Mouse (Mus musculus) left cerebral cortex, postnatal 25 days (tissue): ENCODE results near the gene Cyp2w1. TPM values are rescaled to one million over a fixed set of nuclear protein-coding genes. Genes with fewer than 3 reads are reported as not detected.

ENCODE experiments used
- DNase-seq, 2 experiments: peaks; one replicate each; pipeline ENCODE4 v3.0.0; 2022; ENCODE audit warnings: low spot score in 2 of 2, mixed read lengths in 1 of 2
- intact Hi-C: fragments of 180-260 bp; cut with DNase I; formaldehyde crosslinking; loops from one replicate; pipeline ENCODE4 v1.15.1; 2025
- total RNA-seq, 2 experiments: library from RNA; stranded (reverse); gene quantifications; 2 replicates each; pipeline ENCODE4 v1.2.3; 2021

Gene Cyp2w1
- total RNA-seq: not detected

DNA sequence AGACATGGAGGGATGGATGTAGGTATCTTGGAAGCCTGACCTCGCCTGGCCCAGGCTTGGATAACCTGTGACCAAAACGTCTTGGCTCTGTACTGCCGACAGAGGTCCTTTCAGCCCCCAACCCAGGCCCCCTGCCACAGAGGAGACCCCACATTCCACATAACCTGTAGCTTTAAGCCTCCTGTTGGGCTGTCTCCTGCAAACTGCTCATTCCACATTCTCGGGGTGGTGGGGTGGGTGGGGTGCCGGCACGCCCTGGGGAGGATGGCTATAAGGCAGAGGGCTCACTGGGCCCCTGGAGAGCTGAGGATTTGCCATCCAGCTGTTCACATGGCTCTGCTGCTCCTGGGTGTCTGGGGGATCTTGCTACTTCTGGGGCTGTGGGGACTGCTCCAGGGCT lies at the start of gene Cyp2w1:
TSS of gene Cyp2w1 (plus strand) at position 301 of the 400 bp plus-strand sequence.
- intact Hi-C loops: loop anchor here (10.0 kb wide), 1 partner anchor 312 kb away; no protein-coding TSS in a partner anchor

DNA sequence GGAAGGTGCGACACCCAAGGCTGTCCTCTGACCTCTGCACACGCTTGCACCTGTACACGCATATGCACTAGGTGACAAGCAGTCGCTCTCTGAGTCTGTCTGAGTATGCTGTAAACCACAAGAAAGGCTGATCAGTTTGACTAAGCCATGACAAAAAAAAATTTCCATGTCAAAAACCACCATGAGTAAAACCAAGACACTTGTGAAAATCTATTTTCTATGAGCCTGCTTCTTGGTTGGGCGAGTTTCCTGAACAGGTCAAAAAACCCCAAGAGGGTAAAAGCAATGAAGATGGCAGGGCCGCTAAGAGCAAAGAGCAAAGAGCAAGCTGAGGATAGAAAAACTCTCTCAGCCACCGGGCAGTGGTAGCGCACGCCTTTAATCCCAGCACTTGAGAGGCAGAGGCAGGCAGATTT lies 48.8 kb upstream of the Cyp2w1 start:
- intact Hi-C loops: no loop called here
- DNase-seq: no peak

More for the DNA sequence above, at the start of gene Cyp2w1:
- no peak for DNase-seq

DNA sequence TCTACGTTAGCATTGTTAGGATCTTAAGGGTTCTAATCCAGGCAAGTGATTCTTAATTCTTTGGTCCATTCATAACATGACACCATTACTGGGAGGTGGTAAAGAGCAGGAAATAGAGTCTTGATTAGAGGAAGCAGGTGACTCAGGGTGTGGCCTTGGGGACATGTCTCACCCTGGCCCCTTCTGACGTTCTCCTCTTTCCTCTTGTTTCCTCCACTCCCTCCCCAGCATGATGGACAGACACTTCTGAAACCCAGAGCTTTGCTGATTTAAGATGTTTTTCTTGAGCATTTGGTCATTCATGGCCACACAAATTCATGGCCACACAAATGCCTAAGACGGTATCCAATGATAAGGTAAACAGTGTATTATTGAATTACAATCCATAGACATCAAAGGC lies 42.5 kb upstream of the Cyp2w1 start:
- intact Hi-C loops: no loop called here
- no peak for DNase-seq

DNA sequence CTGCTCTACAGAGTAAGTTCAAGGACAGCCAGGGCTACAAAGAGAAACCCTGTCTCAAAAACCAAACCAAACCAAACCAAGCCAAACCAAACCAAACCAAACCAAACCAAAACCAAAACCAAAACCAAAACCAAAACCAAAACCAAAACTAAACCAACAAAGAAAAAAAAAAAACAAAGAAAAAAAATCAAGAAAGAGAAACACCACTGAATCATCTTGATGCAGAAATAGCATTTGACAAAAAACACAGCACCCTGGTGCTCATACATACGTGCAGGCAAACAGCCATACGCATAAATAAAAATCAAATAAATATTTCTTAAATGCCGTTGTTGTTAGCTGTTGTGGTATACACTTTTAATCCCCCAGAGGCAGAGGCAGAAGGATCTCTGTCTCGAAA lies 41.9 kb upstream of the Cyp2w1 start:
- intact Hi-C loops: no loop called here
- DNase-seq: no peak

DNA sequence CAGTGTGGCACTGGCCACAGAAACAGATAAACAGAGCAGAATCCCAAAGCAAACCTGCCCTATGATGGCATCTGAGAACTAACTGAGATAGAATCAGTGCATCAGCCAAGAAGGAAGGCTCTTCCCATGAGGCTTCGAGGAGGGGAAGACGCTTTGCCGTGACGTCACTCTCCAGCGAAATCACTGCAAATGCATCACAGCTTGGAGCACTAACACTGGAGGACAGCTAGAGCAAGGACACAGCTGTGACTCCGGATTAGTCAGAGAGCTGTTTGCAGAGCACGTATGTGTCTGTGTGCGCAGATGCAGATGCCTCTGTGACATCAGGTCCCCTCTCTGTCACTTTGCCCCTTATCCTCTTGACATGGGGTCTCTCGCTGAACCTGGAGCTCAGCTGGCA lies 40.6 kb upstream of the Cyp2w1 start:
- intact Hi-C loops: no loop called here
- peak in 1 of 2 experiments; percentile 63 for DNase-seq

DNA sequence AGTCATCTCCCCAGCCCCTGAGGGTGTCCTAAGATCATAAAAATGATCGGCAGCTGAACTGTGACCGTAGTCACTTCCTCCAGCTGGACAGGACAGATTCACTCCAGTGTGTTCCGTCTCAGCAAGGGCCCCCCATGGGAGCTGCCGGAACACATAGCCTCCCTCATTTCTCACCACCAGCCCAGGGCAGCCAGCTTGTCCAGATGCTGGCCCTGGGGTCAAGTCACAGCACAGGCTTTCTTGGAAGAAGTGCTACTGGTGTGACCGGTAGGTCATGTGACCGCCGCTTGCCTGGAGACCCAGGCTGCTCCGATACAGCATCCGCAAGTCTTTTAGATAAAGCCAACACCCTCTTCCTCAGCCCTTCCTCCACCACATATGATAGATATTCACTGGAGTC lies 38.9 kb upstream of the Cyp2w1 start:
- intact Hi-C loops: no loop called here
- no peak for DNase-seq

DNA sequence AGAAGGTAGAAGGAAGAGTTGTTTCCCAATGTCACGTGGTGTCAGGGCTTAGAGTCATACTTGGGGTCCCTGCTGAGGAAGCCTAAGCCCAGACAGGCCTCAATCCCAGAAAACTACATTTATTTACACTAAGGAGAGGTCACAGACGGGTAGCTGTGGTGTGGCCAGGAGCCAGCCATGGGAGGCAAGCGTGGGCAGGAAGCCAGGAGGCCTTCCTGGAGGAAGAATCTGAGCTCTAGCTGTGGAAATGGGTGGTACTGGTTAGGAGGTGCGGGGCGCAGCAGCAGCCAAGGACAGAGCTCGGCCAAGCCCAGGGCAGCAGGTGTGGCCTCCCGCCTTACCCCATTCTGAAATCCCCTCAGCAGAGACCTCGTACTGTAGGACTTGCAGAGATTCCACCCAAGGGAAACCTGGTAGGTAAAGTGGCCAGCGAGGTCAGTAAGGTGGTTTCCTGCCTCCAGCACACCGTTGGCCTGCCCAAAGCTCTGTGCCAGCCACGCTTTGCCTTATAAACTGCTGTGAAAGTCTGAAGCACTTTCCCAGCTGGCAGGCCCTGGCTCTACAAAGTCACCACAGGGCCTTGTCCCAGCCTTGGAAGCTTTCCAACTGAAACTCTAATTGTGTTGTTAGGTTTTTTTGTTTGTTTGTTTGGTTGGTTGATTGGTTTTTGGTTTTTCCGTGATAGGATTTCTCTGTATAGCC lies 37.3 kb upstream of the Cyp2w1 start:
- DNase-seq: no peak
- intact Hi-C loops: no loop called here

DNA sequence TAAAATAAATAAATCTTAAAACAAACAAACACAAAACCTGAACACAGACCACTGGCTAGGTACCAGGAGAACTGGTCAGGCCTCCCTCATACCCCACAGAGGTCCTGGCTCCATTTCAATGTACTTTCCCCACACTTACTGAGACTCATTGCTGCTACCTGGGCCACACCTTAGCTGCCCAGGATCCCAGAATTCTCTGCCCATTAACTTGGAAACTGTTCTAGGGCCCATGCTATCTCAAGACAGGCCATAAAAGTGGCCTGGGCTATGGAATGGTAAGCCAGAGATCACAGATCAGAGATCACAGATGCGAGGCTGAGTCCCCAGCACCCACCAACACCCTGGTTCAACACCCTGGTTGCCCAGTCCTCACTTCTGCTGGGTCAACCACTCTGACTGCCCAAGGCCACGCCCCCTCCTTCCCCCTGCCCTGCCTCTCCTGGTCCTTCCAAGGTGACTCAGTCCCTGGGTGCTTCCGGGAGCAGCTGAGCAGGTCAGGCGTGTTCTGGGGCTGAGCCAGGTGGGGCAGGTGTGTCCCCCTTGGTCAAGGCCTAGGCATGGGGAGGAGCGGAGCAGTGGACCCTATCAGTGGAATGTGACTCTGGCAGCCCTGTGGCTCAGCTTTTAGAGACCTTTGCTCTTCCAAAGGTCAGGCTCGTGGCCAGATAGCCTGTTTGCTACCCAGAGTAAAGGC lies 35.3 kb upstream of the Cyp2w1 start:
- DNase-seq: no peak
- intact Hi-C loops: no loop called here

DNA sequence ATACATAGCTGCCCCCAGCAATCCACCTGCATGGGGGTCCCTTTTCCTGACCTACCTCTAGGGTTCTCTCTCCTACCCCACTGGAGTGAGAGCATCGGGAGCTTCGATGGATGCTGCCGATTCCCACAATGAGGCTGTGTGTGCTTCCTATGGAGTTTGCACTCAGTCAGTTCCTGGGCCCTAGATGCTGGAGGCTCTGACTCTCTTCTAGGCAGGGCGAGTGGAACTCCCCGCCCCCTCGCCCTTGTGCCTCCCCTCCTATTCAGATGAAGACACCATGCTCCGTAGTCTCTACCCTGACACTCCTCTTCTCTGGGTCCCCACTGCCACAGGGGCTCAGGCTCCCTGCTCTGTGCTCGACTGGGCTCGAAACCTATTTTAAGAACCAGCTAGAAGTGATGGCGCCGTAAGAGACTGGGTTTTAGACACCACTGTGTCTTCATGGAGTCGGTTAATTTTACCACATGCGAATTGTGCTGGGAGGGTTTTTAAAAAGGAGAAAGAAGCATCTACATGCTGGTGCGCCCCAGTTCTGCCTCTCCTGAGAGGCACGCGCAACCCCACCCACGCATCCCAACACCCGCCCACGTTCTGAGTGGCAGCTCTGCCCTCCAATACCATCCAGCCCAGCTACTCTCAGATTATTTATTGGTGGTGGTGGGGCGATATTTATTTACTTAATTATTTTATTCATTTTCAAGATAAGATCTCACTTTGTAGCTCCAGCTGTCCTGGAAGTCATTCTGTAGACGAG lies 34.5 kb upstream of the Cyp2w1 start:
- peak; percentile 61 to 77 for DNase-seq
- intact Hi-C loops: no loop called here

DNA sequence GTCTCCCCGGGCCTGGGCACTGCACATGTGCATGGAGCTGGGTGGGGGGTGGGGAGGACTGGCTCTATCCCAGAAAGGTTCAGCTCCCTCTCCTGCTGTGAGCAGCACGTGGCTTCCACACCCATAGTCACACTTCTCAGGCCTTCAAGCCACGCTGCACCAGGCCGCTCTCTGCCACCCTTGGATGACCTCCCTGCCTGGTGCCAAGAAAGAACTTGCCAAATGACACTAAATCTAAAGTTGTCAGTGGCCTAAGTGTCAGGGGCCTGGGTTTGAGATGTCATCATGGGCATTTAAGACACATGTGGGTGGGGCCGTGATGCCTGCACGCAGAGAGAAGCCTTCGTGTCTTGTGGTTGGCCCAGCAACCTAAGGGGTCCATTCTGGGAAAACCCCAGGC lies 32.0 kb upstream of the Cyp2w1 start:
- no peak for DNase-seq
- intact Hi-C loops: no loop called here

DNA sequence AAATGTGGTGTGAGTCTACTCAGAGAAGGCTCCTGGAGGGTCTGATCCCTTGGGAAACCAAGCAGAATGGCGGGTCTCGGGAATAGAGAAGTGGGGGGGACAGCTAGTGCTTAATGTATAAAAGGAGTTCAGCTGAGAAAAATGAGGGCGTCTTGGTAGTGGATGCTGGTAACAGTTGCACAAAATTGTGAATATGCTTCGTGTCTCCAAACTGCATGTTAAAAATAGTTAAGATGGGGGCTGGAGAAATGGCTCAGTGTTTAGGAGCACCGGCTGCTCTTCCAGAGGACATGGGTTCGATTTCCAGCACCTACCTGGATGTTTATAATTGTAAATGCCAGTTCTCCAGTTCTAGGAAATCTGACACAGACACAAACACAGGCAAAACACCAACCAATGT lies 31.1 kb upstream of the Cyp2w1 start:
- DNase-seq: peak in 1 of 2 experiments; percentile 75
- intact Hi-C loops: no loop called here

DNA sequence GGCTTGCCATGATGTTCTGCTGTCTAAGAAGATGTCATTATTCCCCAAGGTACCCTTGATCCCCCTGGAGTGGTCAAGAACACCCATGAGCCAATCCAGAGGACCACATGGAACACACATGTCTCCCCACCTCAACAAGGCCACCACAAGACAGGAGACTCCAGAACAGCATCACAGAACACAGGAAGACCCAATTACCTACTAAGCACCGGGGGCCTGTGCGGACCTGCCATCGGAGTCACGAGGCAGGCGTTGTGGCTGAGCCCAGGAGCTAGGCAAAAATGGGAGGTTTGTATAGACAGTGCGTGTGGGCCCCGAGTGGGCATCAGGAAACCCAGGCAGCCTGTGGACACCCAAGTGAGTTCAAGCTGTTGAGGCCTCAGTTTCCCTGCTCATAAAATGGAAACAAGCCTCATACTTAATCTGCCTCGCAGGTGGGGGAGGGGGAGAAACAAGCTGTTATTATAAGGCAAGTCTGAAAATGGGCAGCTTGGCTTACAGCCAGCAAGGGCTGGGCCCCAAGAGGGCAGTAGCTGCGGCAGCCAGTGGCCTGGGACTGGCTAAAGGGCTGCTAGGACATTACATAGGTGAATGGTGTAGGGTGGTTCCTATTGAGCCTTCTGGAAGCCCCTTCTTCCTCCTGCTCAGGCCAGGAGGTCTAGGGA lies 29.0 kb upstream of the Cyp2w1 start:
- peak in 1 of 2 experiments; percentile 39 for DNase-seq
- intact Hi-C loops: no loop called here

DNA sequence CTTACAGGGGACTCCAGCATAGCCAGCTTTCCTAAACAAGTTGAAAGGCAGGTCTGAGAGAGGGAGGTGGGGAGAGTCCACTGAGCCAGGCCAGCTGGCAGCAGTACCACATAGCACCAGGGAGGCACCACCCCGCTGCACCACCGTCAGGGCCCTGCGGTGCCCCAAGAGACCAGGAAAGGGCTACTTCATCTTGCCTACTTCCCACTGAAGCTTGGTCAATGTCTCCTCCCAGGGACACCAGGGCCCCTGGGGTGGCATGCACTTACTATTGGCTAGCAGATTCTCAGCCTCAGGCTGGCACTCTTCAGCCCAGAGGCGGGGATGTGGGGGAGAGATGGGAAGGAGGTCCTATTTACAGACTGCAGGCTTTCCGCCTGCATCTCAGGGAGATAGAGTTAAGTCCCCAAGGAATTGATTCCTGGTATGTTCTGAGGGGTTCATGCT lies 28.3 kb upstream of the Cyp2w1 start:
- peak; percentile 58 to 81 for DNase-seq
- intact Hi-C loops: loop anchor here (2.0 kb wide), 1 partner anchor 71 kb away; the partner anchor contains the start of gene Get4

DNA sequence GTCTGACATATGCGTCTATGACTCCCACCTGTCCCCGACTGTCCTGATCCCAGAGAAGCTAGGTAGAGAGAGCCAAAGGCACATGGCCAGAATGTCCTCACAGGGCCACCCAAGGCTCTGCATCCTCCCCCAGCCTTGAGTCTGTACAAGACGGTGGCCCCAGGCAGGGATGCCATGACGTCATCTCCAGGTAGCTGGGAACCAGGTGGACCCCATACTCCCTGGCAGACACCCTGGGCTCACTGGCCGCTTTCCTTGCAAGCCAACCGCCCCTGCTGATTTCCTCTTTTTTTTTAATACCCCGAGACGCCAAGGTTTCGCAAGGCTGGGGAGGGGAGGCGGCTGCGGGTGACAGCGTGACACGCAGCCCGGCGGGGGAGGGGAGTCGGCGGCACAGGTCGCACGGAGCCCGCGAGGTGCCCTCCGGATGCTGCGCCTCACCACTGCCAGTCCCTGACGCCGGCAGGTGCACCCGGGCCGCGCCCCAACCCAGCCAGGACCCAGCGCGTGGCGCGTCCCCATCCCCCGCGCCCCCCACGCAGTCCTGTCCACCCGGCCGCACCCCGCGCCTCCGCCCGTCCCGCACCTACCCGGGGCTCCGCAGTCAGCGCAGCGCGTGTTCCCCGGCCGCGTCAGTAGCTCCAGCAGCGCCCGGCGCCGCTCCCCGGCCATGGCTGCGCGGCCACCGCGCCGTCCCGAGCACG lies 27.6 kb upstream of the Cyp2w1 start:
- peak; percentile 61 to 62 for DNase-seq
- intact Hi-C loops: loop anchor here (1.0 to 2.0 kb wide), 2 partner anchors 43 to 72 kb away; partner anchors contain the start of gene Get4

DNA sequence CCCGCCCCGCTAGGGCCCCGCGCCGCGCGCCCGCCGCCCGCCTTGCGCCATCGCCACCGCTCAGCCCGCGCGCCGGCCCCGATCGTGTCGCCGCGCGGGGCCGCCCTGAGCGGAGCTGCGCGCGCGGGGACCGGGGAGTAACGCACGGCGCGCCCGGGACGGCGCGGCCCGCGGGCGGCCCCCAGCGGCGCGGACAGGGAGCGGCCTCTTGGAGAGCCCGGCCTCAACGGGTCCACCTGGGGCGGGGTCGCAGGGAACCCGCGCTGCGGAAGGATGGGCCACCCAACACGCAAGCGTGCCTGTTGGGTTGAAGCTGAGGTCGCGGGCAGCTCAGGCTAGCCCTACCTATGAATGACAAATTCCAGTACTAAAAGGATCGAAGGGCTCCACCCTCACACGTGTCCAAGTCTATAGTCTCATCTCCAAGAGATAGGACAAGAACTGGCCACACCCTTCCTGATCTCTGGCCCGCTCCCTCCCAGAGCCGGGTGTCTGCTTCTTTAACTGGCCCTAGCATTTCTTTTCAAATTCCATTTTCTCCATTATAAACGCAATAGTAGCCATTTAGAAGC lies 26.9 kb upstream of the Cyp2w1 start, which contains the start of gene Adap1:
TSS of gene Adap1 (minus strand) at position 228 of the 572 bp plus-strand sequence.
- peak; percentile 71 to 76 for DNase-seq
- intact Hi-C loops: loop anchor here (1.0 to 2.0 kb wide), 2 partner anchors 43 to 73 kb away; partner anchors contain the start of gene Get4

DNA sequence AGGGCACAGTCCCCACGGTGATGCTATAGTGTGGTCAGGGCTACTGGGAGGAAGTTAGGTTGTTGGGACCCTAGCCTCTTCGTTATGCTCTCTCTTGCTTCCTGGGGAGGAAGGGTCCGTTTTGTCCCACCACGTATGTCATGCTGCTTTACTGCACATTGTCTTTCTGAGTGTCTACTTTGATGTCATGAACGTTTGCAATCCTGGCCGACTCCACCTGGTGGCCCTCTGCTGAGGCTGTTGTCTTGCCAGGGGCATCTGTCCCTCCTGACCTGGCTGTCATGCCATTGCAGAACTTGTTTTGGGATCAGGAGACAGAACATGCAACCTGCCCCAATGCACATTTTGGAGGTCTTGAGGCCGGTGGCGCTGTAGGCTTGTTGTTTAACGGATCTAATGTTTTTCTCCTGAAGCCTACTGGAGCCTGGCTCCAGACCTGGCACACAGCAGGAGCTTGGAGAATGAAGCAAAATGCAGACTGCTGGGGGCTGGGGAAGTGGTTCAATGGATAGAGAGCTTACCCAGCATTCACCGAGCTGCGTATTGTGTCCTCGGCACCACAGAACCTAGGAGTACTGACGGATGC lies 26.2 kb upstream of the Cyp2w1 start:
- no peak for DNase-seq
- intact Hi-C loops: no loop called here

DNA sequence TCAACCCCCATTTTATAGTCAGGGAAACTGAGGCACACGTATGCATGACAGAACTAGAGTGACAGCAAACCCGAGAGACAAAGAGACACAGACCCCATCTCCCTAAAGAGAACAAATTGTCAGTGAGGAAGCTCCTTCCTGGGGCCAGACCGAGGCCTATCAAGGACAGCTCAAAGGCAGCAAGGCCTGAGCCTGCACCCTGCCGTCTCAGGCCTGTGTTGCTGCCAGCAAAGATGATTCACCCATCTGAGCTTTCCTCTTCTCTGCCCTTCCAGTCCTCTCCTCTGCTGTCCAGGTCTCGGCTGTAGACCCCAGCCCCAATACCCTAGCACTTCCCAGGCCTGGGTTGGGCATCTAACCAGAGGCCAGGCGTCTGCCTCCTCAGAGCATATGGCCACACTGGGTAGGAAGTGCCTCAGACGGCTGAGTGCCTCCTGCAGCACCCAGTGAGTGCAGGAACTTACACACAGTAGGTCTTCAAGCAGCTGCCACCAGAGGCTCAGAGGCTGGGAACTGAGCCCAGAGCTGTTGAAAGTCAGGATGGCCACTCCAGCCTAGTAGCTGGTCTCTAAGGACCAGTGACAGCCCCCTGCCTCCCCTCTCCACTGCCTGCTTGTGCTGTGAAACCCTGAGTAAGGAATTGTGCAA lies 25.3 kb upstream of the Cyp2w1 start:
- intact Hi-C loops: no loop called here
- no peak for DNase-seq

DNA sequence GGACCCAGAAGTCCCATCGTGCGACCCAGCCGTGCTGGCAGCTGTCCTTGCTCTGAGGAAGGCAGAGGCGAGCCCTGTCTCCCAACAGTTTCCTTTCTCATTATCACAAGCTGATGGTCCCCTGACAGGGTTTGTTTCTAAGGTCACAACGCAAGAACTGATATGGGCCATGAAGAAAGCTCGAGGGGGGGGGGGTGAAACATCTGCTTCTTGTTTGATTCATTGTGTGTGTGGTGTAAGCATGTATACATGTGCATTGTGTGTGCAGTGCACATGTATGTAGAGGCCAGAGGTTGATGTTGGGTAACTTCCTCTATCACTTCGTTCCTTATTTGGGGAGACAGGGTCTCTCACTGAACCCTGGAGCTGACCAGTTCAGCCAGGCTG lies 24.8 kb upstream of the Cyp2w1 start:
- intact Hi-C loops: no loop called here
- no peak for DNase-seq
